Mouse (Mus musculus): ENCODE results near the gene Strn4. TPM values are rescaled to one million over a fixed set of nuclear protein-coding genes. Genes with fewer than 3 reads are reported as not detected.

Strn4 gene
- polyA plus RNA-seq, 1 experiment: 318 TPM

DNA sequence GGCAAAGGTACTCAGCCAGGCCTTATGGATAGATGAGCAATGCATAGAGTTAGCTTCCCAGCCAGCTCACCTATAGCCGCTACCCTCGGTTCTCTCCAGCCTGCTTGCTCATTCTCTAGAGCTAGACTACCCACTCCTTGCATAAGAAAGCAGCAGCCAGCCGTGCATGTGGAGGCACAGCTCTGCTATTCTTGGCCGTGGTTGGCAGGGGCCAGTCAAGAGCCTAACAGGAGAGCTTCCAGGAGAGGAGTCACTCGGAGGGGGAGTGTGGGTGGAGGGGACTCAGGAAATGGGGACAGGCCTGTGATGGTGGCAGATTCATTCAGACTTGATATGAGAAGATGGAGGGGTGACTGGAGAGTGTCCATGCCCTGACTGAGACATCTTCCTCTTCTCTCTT is 8.0 kb downstream of the Strn4 start:
- Histone ChIP-seq H3K4me1 (replicated peaks; ENCODE audit: control insufficient read depth, insufficient read depth, low read length) (peaks cover 36% of the 10 kb centered on the region), H3K4me3 (ENCODE audit: control insufficient read depth, insufficient read depth, low read length) (no peak overlapping the region), H3K27ac (ENCODE audit: control insufficient read depth, insufficient read depth, low read length) (no peak overlapping the region), H3K36me3 (ENCODE audit: control insufficient read depth, insufficient read depth, low read length) (peaks cover 28% of the 10 kb centered on the region), H3K27me3 (ENCODE audit: control insufficient read depth, insufficient read depth, low read length) (no peaks in the 10 kb centered on the region)
- TF ChIP-seq CTCF (IDR thresholded peaks at IDR 0.05; ENCODE audit: borderline replicate concordance, control insufficient read depth, extremely low read depth, insufficient read depth, low read length, poor library complexity) (no peak), POLR2A (IDR thresholded peaks at IDR 0.05; ENCODE audit: control insufficient read depth, extremely low read depth, insufficient read depth, low read length, poor library complexity) (no peak)
- DNase-seq: no peak
- 89% methylated on average over 5 of the region's 5 CpGs for WGBS

- no peaks in the 10 kb centered on the region for H3K27me3 ChIP-seq (ENCODE audit: control insufficient read depth, insufficient read depth, low read length)
- no peak overlapping the region for H3K4me3 ChIP-seq (ENCODE audit: control insufficient read depth, insufficient read depth, low read length)
- peaks cover 48% of the 10 kb centered on the region for H3K36me3 ChIP-seq (ENCODE audit: control insufficient read depth, insufficient read depth, low read length)
- H3K27ac ChIP-seq (ENCODE audit: control insufficient read depth, insufficient read depth, low read length): no peak overlapping the region
- 80% methylated on average over 10 of the region's 10 CpGs for WGBS
- peak; percentile 68 for DNase-seq
- H3K4me1 ChIP-seq (replicated peaks; ENCODE audit: control insufficient read depth, insufficient read depth, low read length): peaks cover 31% of the 10 kb centered on the region
- no peak for TF ChIP-seq CTCF (IDR thresholded peaks at IDR 0.05; ENCODE audit: borderline replicate concordance, control insufficient read depth, extremely low read depth, insufficient read depth, low read length, poor library complexity)
- no peak for TF ChIP-seq POLR2A (IDR thresholded peaks at IDR 0.05; ENCODE audit: control insufficient read depth, extremely low read depth, insufficient read depth, low read length, poor library complexity)
Measured at GRCm38 (mm10) chr7:16825785-16826184, 10.1 kb downstream of the Strn4 start.

- no peak overlapping the region for H3K4me3 ChIP-seq (ENCODE audit: control insufficient read depth, insufficient read depth, low read length)
- H3K4me1 ChIP-seq (replicated peaks; ENCODE audit: control insufficient read depth, insufficient read depth, low read length): peaks cover 24% of the 10 kb centered on the region
- DNase-seq: no peak
- no peaks in the 10 kb centered on the region for H3K27me3 ChIP-seq (ENCODE audit: control insufficient read depth, insufficient read depth, low read length)
- H3K36me3 ChIP-seq (ENCODE audit: control insufficient read depth, insufficient read depth, low read length): peaks cover 56% of the 10 kb centered on the region
- no peak overlapping the region for H3K27ac ChIP-seq (ENCODE audit: control insufficient read depth, insufficient read depth, low read length)
- 54% methylated on average over 5 of the region's 5 CpGs for WGBS
- TF ChIP-seq CTCF (IDR thresholded peaks at IDR 0.05; ENCODE audit: borderline replicate concordance, control insufficient read depth, extremely low read depth, insufficient read depth, low read length, poor library complexity): no peak
Measured at GRCm38 (mm10) chr7:16826571-16826970, 10.9 kb downstream of the Strn4 start.

DNA sequence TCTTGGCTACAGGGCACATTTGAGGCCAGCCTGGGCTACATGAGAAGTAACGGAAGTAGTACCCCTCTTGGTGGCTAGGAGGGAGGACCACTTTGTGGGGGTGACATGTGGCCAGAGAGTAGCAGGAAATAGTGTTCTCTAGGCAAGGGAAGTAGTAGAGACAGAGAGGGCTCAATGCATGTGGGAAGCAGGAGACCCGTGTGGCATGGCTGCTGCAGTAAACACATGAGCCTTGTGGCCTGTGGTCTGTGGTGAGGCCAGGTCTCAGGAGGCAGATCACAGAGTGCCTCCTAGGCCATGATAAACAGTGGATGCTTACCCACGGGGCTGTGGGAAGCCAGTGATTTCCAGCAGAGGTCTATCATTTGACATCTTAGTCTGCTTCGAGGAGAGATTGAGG is 11.6 kb downstream of the Strn4 start:
- Histone ChIP-seq H3K36me3 (ENCODE audit: control insufficient read depth, insufficient read depth, low read length) (peaks cover 62% of the 10 kb centered on the region), H3K27ac (ENCODE audit: control insufficient read depth, insufficient read depth, low read length) (no peak overlapping the region), H3K4me1 (replicated peaks; ENCODE audit: control insufficient read depth, insufficient read depth, low read length) (peaks cover 20% of the 10 kb centered on the region), H3K27me3 (ENCODE audit: control insufficient read depth, insufficient read depth, low read length) (no peaks in the 10 kb centered on the region), H3K4me3 (ENCODE audit: control insufficient read depth, insufficient read depth, low read length) (no peak overlapping the region)
- TF ChIP-seq POLR2A (IDR thresholded peaks at IDR 0.05; ENCODE audit: control insufficient read depth, extremely low read depth, insufficient read depth, low read length, poor library complexity) (no peak), CTCF (IDR thresholded peaks at IDR 0.05; ENCODE audit: borderline replicate concordance, control insufficient read depth, extremely low read depth, insufficient read depth, low read length, poor library complexity) (no peak)
- WGBS: 26% methylated on average over 4 of the region's 4 CpGs
- no peak for DNase-seq

DNA sequence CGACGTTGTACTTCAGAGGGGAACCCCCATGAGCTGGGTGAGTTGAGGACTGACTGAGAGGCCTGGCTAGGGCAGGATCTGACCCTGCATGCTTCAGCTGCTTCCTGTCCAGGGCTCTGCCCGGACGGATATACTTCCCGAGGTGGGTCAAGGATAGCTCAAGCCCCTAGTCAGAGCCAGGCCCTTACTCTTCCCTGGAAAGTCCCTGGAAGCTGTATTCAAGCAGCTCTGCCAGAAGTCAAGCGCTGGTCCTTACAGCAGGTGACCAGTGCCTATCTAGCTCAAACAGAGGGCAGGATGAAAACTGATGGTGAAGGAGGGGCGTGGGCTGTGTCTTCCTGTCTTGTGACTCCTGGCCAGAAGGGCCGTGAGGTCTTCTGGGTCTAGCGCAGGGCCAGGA is 14.8 kb downstream of the Strn4 start:
- Histone ChIP-seq H3K4me1 (replicated peaks; ENCODE audit: control insufficient read depth, insufficient read depth, low read length) (peaks cover 20% of the 10 kb centered on the region), H3K27me3 (ENCODE audit: control insufficient read depth, insufficient read depth, low read length) (no peaks in the 10 kb centered on the region), H3K4me3 (ENCODE audit: control insufficient read depth, insufficient read depth, low read length) (no peak overlapping the region), H3K36me3 (ENCODE audit: control insufficient read depth, insufficient read depth, low read length) (peaks cover 72% of the 10 kb centered on the region), H3K27ac (ENCODE audit: control insufficient read depth, insufficient read depth, low read length) (no peak overlapping the region)
- WGBS: 94% methylated on average over 9 of the region's 9 CpGs
- TF ChIP-seq CTCF (IDR thresholded peaks at IDR 0.05; ENCODE audit: borderline replicate concordance, control insufficient read depth, extremely low read depth, insufficient read depth, low read length, poor library complexity) (no peak), POLR2A (IDR thresholded peaks at IDR 0.05; ENCODE audit: control insufficient read depth, extremely low read depth, insufficient read depth, low read length, poor library complexity) (no peak)
- no peak for DNase-seq

DNA sequence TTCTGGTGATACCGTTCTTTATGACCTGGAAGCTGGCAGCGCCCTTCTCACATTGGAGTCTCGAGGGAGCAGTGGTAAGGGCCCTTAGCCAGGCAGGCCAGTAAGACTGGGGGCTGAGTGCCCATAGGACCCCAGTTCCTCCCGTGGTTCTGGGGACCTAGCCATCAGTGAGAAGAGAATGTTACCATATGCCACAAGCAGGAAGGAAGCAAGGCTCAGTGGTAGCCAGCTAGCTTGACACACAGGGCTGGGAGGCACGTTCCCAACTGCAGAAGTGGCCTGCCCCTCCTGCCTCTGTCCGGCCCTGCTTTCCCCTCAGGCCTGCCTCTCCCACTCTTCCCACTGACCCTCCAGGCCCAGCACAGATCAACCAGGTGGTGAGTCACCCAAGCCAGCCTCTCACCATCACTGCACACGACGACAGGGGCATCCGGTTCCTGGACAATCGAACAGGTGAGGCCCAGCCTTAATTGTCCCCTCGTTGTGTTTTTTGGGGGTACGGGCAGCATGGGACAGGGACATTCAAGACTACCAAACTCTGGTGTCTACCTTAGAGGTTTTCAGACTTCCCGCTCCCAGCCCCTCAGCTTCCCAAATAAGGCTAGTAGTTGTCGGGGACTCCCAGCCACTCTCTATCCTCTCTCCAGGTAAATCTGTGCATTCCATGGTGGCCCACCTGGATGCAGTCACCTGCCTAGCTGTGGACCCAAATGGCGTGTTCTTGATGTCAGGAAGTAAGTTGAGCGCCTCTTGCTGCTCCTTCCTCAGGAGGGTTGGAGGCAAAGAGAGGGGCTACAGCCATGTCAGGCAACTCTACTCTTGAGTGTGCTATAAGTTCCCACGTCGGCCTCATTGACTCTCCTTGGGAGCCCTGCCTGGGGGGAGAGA is 22.5 kb downstream of the Strn4 start:
- WGBS: 85% methylated on average over 18 of the region's 18 CpGs
- no peak overlapping the region for H3K27ac ChIP-seq (ENCODE audit: control insufficient read depth, insufficient read depth, low read length)
- H3K4me3 ChIP-seq (ENCODE audit: control insufficient read depth, insufficient read depth, low read length): no peak overlapping the region
- DNase-seq: no peak
- no peak for TF ChIP-seq POLR2A (IDR thresholded peaks at IDR 0.05; ENCODE audit: control insufficient read depth, extremely low read depth, insufficient read depth, low read length, poor library complexity)
- no peak for TF ChIP-seq CTCF (IDR thresholded peaks at IDR 0.05; ENCODE audit: borderline replicate concordance, control insufficient read depth, extremely low read depth, insufficient read depth, low read length, poor library complexity)
- H3K27me3 ChIP-seq (ENCODE audit: control insufficient read depth, insufficient read depth, low read length): no peaks in the 10 kb centered on the region
- peaks cover 31% of the 10 kb centered on the region for H3K4me1 ChIP-seq (replicated peaks; ENCODE audit: control insufficient read depth, insufficient read depth, low read length)
- H3K36me3 ChIP-seq (ENCODE audit: control insufficient read depth, insufficient read depth, low read length): peaks cover 36% of the 10 kb centered on the region
